Mouse (Mus musculus) megakaryocyte, embryonic 14.5 days (primary cell): Measurements from ENCODE around the gene Taok3. TPM values are rescaled to one million over a fixed set of nuclear protein-coding genes. Genes with fewer than 3 reads are reported as not detected.

Experiments used
- H3K27me3 ChIP-seq: replicated peaks from 2 replicates; pipeline ENCODE3; 2012; ENCODE audit warnings: inconsistent platforms
- H3K36me3 ChIP-seq: replicated peaks from 2 replicates; pipeline ENCODE3; 2012; ENCODE audit warnings: low read length, inconsistent platforms, mixed read lengths
- H3K4me1 ChIP-seq: 2 replicates; pipeline ENCODE4 v1.6.1; 2012; ENCODE audit warnings: inconsistent platforms
- H3K4me3 ChIP-seq: replicated peaks from 2 replicates; pipeline ENCODE3; 2012; ENCODE audit warnings: moderate library complexity, mild to moderate bottlenecking, inconsistent platforms
- H3K9me3 ChIP-seq: 2 replicates; pipeline ENCODE4 v1.6.1; 2012; ENCODE audit warnings: inconsistent platforms
- FLI1 ChIP-seq: IDR thresholded peaks from 2 replicates; pipeline ENCODE4 v1.6.1; 2012; ENCODE audit warnings: low read length, inconsistent platforms, mixed read lengths
- GATA1 ChIP-seq: IDR thresholded peaks from 3 replicates; pipeline ENCODE4 v1.6.1; 2012; ENCODE audit warnings: mixed read lengths, low read length, inconsistent platforms, borderline replicate concordance
- polyA plus RNA-seq: library from polyadenylated mRNA; stranded (reverse); fragments of >175 nt; gene quantifications from 2 replicates; pipeline ENCODE4 v1.2.3, GENCODE M21; 2012; ENCODE audit warnings: low replicate concordance; ENCODE audit not compliant: insufficient read depth

Taok3 gene
- polyA plus RNA-seq, 1 experiment, result 75.0 TPM

DNA sequence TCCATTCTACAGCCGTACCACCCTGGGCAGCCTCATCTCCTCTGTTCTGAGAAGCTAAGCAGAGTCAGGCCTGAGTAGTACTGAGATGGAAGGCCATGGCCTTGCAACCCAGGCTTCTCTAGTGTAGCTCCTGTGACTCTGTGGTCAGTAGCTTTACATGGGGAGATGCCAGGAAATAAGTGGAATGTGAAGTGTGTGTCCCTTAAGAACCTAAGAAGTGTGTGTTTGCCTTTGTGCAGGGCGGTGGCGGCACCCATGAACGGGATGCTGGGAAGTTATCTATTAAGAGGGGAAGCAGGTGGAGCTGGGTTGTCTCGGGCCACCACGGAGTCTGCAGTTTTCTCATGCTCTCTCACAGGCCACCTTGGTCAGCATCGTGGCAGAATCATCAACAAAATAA lies 76.6 kb downstream of the Taok3 start:
- Histone ChIP-seq H3K4me3 (no peak overlapping the region), H3K9me3 (peaks cover 3% of the 10 kb centered on the region; the same call in 1 of the 2 replicates), H3K4me1 (peaks cover 43% of the 10 kb centered on the region), H3K36me3 (peaks cover 100% of the 10 kb centered on the region), H3K27me3 (no peaks in the 10 kb centered on the region)
- TF ChIP-seq GATA1, result no peak
- no peak for TF ChIP-seq FLI1

DNA sequence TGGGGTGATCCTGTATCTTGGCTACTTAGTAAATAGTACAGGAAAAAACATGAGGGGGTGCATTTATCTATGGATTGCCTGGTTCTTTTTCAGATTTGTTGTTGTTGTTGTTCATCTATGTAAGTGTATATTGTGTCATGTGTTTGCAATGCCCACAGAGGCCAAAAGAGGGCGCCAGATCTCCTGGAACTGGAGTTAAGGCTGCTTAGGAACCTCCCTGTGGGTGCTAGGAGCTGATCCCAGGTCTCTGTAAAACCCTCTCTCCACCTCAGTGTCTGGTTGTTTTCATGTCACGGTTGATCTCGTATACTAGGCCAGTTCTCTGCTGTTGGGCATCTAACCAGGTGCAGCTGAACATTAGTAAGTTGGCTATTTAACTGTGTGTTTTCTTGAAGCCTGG lies 78.5 kb downstream of the Taok3 start:
- Histone ChIP-seq H3K9me3 (peaks cover 3% of the 10 kb centered on the region; the same call in 1 of the 2 replicates), H3K36me3 (peaks cover 100% of the 10 kb centered on the region), H3K4me1 (peaks cover 28% of the 10 kb centered on the region), H3K4me3 (no peak overlapping the region), H3K27me3 (no peaks in the 10 kb centered on the region)
- TF ChIP-seq GATA1 (no peak), FLI1 (no peak)

DNA sequence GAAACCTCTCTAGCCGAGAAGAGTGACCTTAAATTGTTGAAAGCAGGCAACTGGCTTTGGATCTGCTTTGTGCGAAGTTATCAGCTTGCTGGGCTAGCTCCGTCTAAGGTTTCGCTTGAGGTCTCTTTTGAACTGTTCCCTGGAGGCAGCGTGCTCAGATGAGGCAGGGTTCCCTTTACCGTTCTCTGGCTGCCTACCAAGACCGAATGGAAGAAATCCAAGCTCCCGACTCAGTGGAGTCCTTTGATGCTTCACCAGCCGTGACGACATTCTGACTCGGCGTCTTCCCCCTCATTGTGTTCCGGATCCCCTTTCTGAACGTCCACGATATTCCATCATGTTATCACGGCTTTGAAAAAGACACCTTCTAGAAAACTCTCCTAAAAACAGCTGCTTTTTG lies 87.4 kb downstream of the Taok3 start:
- H3K4me1 ChIP-seq, result peaks cover 9% of the 10 kb centered on the region; the same call in 1 of the 2 replicates
- no peak for TF ChIP-seq FLI1
- no peak for TF ChIP-seq GATA1

DNA sequence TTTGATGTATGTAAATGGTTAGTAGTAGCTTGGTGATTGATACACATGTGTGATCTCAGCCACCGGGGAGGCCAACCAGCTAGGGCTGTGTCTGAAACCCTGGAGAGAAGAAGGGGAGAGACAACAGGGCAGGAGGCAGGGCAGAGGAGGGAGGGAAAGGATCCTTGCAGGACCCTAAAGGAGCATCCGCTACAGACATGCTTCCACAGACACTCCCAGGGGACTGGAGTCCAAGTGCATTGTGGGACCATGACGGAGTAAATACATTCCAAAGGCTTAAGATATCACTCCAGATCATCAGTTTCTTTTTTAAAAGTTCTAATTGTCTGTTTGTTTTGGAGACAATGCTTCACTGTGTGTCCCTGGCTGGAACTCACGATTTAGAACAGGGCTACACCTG lies 94.1 kb downstream of the Taok3 start:
- TF ChIP-seq FLI1, result no peak
- no peak for TF ChIP-seq GATA1
- H3K9me3 ChIP-seq, result no peaks in the 10 kb centered on the region
- H3K4me1 ChIP-seq, result peaks cover 21% of the 10 kb centered on the region
- no peaks in the 10 kb centered on the region for H3K27me3 ChIP-seq
- no peak overlapping the region for H3K4me3 ChIP-seq
- H3K36me3 ChIP-seq, result peaks cover 100% of the 10 kb centered on the region

More for the DNA sequence above, 87.4 kb downstream of the Taok3 start:
- H3K36me3 ChIP-seq, result peaks cover 100% of the 10 kb centered on the region
- H3K9me3 ChIP-seq, result peaks cover 12% of the 10 kb centered on the region; the same call in 1 of the 2 replicates
- H3K27me3 ChIP-seq, result no peaks in the 10 kb centered on the region
- H3K4me3 ChIP-seq, result no peak overlapping the region

DNA sequence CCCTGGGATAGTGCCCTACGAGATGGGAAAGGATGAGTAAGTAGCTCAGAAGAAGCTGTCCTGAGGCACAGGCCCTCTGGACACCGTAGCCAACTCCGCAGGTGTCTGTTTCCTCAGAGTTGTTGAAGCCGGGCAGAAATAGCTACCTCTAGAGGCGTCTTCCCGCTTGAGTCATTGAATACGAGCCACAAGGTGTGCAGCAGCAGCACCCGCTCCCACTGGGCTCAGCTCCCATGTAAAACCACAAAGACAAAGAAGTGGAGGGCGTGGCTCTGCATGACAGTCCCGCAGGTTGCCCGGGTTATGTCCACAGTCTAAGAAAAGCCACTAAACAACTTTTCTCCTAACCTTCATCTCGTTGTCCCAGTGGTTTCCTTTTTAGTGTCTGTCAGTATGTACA lies 111.1 kb downstream of the Taok3 start:
- no peak overlapping the region for H3K4me3 ChIP-seq
- TF ChIP-seq FLI1, result no peak
- no peak for TF ChIP-seq GATA1
- H3K9me3 ChIP-seq, result no peaks in the 10 kb centered on the region
- H3K4me1 ChIP-seq, result peaks cover 9% of the 10 kb centered on the region; the same call in 1 of the 2 replicates
- no peaks in the 10 kb centered on the region for H3K27me3 ChIP-seq
- H3K36me3 ChIP-seq, result peaks cover 93% of the 10 kb centered on the region

DNA sequence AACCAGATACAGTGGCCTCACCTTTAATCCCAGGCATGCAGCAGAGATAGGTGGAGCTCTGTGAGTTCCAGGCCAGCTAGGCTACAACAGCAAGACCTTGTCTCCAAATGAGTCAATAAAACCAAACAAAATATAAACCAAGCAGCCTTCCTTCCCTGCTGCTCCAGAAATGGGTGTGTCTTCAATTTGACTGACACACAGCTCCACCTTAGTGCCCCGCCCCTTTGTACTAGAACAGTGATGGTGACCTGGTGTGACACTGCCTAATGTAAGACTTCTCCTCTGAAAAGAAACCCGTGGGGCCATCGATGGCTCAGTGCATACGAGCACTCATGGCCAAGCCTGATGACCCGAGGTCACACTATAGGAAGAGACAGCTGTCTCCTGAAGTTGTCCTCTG lies 116.6 kb downstream of the Taok3 start:
- Histone ChIP-seq H3K27me3 (no peaks in the 10 kb centered on the region), H3K4me3 (no peak overlapping the region), H3K36me3 (peaks cover 89% of the 10 kb centered on the region), H3K9me3 (no peaks in the 10 kb centered on the region), H3K4me1 (peaks cover 3% of the 10 kb centered on the region; the same call in 1 of the 2 replicates)
- no peak for TF ChIP-seq FLI1

DNA sequence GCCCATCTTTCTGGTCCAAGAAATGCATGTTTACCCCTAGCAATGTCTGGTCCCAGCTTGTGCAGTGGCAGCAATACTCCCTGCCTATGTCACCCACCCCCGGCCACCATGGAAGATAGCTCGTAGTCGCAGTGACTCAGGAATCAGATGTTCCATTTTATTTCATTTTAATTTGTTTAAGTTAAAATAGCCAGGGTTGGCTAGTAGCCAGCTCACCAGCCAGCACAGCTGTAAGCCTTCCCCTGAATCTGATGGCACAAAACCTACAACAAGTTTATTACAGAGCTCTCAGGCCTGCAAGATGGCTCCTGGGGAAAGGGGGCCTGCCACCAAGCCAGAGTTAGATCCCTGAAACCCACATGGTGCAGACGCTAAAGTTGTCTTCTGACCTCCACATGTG lies 119.2 kb downstream of the Taok3 start:
- Histone ChIP-seq H3K4me1 (peaks cover 3% of the 10 kb centered on the region; the same call in 1 of the 2 replicates), H3K36me3 (peaks cover 92% of the 10 kb centered on the region), H3K4me3 (no peak overlapping the region), H3K27me3 (no peaks in the 10 kb centered on the region), H3K9me3 (no peaks in the 10 kb centered on the region)
- no peak for TF ChIP-seq FLI1
- no peak for TF ChIP-seq GATA1

DNA sequence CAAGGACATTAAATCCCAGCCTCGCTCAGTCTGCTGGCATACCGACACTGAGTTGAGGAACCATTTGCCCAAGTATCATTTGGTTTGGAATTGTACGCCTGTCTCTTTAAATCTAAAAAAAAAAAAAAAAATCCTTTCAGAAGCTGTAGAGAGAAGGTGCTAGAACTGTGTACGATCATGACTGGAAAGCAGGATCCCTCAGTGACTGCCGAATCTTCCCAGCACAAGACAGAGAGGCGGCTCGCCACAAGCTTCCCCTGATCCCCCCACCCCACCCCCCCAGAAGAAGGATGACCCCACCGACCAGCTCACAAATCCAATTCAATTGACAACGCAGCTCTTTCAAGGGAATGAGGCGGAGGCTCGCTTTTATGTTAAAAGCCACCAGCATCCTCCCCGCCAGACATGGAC lies 120.4 kb downstream of the Taok3 start:
- H3K4me3 ChIP-seq, result no peak overlapping the region
- H3K36me3 ChIP-seq, result peaks cover 92% of the 10 kb centered on the region
- no peaks in the 10 kb centered on the region for H3K9me3 ChIP-seq
- no peaks in the 10 kb centered on the region for H3K27me3 ChIP-seq
- TF ChIP-seq GATA1 (no peak), FLI1 (no peak)
- peaks cover 3% of the 10 kb centered on the region; the same call in 1 of the 2 replicates for H3K4me1 ChIP-seq

DNA sequence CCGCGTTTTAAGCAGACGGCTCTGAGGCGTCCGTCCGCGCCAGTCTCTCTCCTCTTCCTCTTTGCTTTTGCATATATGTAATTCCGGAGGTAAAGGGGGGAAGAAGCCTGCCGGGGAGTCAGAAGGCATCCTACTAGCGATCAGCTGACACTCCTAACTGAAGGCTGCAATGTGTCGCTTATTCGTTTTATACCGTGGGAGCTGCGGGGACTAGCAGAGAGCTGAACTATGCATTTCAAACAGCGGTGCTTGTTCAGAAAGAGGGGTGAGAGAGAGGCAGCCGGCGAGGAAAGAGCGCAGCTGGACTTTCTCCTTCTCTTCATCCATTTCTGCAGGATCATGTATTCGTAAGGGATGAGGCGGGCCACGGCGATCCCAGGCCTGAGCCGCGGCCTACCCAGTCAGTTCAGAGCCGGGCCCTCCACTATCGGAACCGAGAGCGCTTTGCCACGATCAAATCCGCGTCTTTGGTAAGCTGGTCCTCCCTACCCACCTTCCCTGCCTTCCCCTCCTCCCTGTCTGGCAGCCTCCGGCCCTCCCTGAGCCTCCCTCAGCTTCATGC lies 120.9 kb downstream of the Taok3 start:
- H3K27me3 ChIP-seq, result no peaks in the 10 kb centered on the region
- TF ChIP-seq FLI1 (no peak), GATA1 (no peak)
- H3K36me3 ChIP-seq, result peaks cover 92% of the 10 kb centered on the region
- H3K4me1 ChIP-seq, result peaks cover 3% of the 10 kb centered on the region; the same call in 1 of the 2 replicates
- H3K4me3 ChIP-seq, result no peak overlapping the region
- no peaks in the 10 kb centered on the region for H3K9me3 ChIP-seq

DNA sequence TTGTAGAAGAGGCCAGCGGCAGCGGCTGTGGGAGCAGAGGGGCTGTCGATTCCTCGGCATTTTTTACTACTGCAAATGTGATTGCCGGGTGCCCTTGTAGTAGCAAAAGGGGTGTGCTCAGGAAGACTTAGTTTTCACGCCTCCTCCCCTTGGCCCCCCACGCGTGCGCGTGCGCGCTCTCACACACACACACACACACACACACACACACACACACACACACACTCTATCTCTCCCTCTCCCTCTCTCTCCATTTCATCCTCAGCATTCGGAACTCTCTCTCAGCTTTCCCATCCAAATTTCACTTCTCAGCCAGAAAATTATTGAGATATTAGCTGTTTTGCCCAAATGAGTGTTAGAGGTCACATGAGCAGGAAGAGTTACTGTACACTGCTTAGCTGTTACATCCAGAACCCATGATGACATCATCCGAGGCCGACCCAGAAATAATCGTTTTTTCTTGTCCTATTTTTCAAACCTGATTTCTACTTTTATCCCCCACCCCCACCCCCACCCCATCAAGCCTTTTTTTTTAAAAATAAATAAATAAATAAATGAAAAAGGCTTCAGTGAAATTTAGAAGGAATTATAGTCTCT lies 122.1 kb downstream of the Taok3 start:
- H3K27me3 ChIP-seq, result no peaks in the 10 kb centered on the region
- peaks cover 3% of the 10 kb centered on the region; the same call in 1 of the 2 replicates for H3K4me1 ChIP-seq
- TF ChIP-seq FLI1, result no peak
- TF ChIP-seq GATA1, result no peak
- H3K4me3 ChIP-seq, result no peak overlapping the region
- no peaks in the 10 kb centered on the region for H3K9me3 ChIP-seq
- H3K36me3 ChIP-seq, result peaks cover 94% of the 10 kb centered on the region

DNA sequence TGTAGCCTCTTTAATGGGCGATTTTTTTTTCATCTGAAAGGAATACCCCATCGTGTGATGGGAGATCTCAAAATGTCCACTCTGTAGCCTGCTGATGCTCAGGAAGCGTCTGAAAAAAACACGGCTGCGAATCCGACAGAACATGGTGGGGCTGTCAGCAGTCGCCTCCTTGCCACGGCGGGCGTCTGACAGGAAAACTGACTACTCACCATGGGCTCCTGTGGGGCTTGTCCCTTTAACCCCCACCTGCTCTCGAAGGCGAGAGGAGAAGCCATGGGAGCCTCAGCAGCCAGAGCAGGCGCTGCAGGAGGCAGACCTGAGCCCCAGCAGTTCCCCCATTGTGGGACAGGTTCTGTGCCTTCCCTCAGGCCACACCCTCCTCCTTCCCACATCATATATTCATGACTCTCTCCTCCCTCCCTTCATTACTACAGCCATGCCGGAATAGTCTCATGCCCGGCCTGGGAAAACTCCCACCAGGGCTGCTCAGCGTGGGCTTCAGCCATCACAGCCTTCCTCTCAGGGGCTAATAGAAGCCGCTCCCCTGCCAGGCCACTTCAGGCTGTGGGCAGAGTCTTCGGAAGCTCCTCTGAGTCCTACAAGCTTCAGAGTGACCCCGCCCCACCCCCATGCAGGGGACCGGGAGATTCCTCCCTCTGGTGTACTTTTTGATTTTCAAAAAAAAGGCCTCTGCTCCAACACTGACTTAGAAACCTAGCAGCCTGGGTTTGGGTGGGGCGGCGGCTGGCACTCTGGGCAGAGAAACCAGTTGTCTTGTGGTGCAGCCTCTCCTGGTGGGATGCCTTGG lies 122.9 kb downstream of the Taok3 start:
- Histone ChIP-seq H3K9me3 (no peaks in the 10 kb centered on the region), H3K4me3 (no peak overlapping the region), H3K36me3 (peaks cover 95% of the 10 kb centered on the region), H3K4me1 (peaks cover 3% of the 10 kb centered on the region; the same call in 1 of the 2 replicates), H3K27me3 (no peaks in the 10 kb centered on the region)
- TF ChIP-seq GATA1, result no peak
- TF ChIP-seq FLI1, result no peak
